Mouse (Mus musculus) embryonic fibroblast, embryonic 13.5 days (primary cell): ENCODE measurements at regions not wholly inside any gene's neighbourhood (a gene's known extent, or its start where the extent isn't known, plus 50 kb on each side); places are given as distances from the start of the nearest gene placed in this dataset.
"Not testable (repeated sequence)": the region's sequence is repeated elsewhere in the genome, so short reads cannot be mapped to it uniquely, and the experiment has no call there.

Experiments used
- H3K27ac ChIP-seq: 2 replicates; pipeline ENCODE4 v1.5.1; 2012; ENCODE audit warnings: low read length, control low read depth, inconsistent platforms; ENCODE audit not compliant: insufficient read depth
- H3K4me1 ChIP-seq: 2 replicates; pipeline ENCODE4 v1.6.1; 2011; ENCODE audit warnings: low read length; ENCODE audit not compliant: control insufficient read depth, insufficient read depth
- H3K4me3 ChIP-seq: 2 replicates; pipeline ENCODE4 v1.5.1; 2011; ENCODE audit warnings: mild to moderate bottlenecking, control low read depth, low read length; ENCODE audit not compliant: insufficient read depth
- CTCF ChIP-seq: IDR thresholded peaks from 2 replicates; pipeline ENCODE4 v1.5.1; 2011; ENCODE audit warnings: mild to moderate bottlenecking, control low read depth, low read length, moderate library complexity, borderline replicate concordance; ENCODE audit not compliant: insufficient read depth
- POLR2A ChIP-seq: IDR thresholded peaks from 2 replicates; pipeline ENCODE4 v1.6.1; 2011; ENCODE audit warnings: low read depth, mild to moderate bottlenecking, control low read depth, low read length, moderate library complexity

DNA sequence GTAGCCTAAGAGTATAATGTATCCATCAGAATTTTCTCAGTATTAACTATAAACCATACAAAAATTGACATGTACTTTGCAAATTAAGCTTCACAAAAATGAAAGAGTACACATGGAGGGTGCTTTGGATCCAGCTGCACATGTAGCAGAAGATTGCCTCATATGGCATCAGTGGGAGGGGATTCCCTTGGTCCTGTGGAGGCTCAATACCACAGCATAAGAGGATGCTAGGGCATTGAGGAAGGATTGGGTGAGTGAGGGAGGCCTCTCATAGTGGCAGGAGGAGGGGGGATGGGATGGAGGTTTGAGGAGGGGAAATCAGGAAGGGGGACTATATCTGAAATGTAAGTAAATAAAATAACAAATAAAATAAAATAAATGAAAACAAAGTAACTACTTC, 301.7 kb upstream of the Cntn5 start:
- no peak for TF ChIP-seq POLR2A
- no peak for TF ChIP-seq CTCF
- no peak overlapping the region for H3K27ac ChIP-seq
- H3K4me1 ChIP-seq: no peaks in the 10 kb centered on the region
- H3K4me3 ChIP-seq: no peak overlapping the region

DNA sequence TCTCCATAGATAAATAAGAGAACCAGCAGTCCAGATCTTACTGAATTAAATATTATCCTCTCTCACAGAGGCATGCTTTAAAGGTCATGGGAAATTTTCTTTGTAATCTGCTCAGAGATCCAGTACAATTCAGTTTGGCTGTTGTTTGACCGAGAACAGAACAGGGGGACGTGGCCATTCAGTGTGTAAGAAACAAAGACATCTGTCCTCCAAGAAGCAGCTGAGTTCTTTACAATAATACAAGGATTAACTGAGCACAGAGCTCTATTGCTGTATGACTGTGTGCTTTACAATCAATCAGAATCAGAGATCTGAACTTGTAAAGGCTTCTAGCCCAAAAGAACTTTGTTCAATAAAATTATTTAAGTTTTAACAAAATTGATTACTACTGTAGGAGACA, 287.6 kb upstream of the Cntn5 start:
- TF ChIP-seq CTCF (no peak), POLR2A (no peak)
- no peak overlapping the region for H3K27ac ChIP-seq
- H3K4me3 ChIP-seq: no peak overlapping the region
- H3K4me1 ChIP-seq: no peaks in the 10 kb centered on the region

DNA sequence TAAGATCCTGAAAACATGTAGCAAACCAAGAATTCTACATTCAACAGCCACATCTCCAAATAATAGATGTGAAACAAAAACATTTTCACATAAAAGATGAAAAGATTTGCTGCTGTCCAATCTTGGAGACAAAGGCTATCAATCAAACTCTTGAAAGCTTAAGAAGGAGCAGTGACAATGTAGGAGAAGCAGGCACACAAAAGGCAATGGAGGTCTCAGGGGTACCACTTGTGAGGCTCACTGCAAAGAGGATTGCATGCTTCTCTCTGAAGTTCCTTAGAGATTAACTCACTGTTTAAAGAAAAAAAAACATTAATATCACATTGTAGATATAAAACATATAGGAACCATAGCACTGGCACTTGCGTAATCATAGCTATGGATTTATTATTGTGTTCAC, 241.2 kb upstream of the Cntn5 start:
- Histone ChIP-seq H3K27ac (no peak overlapping the region), H3K4me1 (no peaks in the 10 kb centered on the region), H3K4me3 (no peak overlapping the region)
- TF ChIP-seq CTCF: no peak
- TF ChIP-seq POLR2A: no peak

DNA sequence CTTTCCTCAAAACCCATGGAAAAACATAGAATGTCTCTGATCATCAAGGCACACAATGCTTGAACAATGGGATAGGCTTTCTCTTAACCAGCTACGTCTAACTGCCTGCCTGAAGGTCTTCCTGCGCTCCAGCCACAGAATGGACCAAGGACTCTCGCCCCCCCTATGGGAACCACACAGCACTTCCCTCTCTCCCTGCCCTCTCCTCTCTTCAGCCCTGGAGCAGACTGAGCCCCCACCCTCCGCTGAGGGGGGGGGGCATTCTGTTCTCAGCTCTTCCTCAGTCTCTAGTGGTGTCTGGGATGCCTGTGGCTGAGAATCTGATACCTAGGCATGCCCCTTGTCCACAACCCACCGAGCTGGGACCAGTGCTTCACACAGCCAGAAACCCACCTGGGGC, 222.3 kb upstream of the Cntn5 start:
- Histone ChIP-seq H3K4me1 (no peaks in the 10 kb centered on the region), H3K4me3 (no peak overlapping the region), H3K27ac (no peak overlapping the region)
- no peak for TF ChIP-seq POLR2A
- TF ChIP-seq CTCF: no peak

- no peak overlapping the region for H3K27ac ChIP-seq
- H3K4me3 ChIP-seq: no peak overlapping the region
- TF ChIP-seq POLR2A: no peak
- TF ChIP-seq CTCF: no peak
- H3K4me1 ChIP-seq: no peaks in the 10 kb centered on the region
Measured at GRCm38 (mm10) chr9:11119153-11119552, 214.6 kb upstream of the Cntn5 start.

DNA sequence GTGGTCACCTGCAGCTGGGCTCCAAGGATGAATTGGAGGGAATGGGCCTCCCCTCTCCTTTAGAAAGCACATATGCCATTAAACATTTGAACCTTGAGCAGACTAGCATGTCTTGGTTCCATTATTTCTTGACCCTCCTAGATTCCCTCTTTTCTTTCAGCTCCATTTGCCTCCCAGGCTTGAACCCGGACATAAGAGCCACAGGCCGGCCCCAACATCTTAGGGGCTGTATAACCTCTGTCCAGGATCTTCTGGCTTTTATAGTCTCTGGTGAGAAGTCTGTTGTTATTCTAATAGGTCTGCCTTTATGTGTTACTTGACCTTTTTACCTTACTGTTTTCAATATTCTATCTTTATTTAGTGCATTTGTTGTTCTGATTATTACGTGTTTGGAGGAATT, 203.3 kb upstream of the Cntn5 start:
- H3K4me1 ChIP-seq, H3K4me3 ChIP-seq, H3K27ac ChIP-seq: not testable (repeated sequence)

GRCm38 (mm10) chr9:11107212-11107611, 202.6 kb upstream of the Cntn5 start:
- H3K4me1 ChIP-seq, H3K4me3 ChIP-seq, H3K27ac ChIP-seq: not testable (repeated sequence)

- no peak overlapping the region for H3K27ac ChIP-seq
- no peak overlapping the region for H3K4me3 ChIP-seq
- TF ChIP-seq POLR2A: no peak
- no peak for TF ChIP-seq CTCF
- H3K4me1 ChIP-seq: no peaks in the 10 kb centered on the region
Measured at GRCm38 (mm10) chr9:11106268-11106667, 201.7 kb upstream of the Cntn5 start.

GRCm38 (mm10) chr9:11103448-11103847, 198.9 kb upstream of the Cntn5 start:
- H3K27ac ChIP-seq: no peak overlapping the region
- no peak for TF ChIP-seq POLR2A
- no peak for TF ChIP-seq CTCF
- H3K4me3 ChIP-seq: no peak overlapping the region
- H3K4me1 ChIP-seq: no peaks in the 10 kb centered on the region

GRCm38 (mm10) chr9:11092874-11093273, 188.3 kb upstream of the Cntn5 start:
- TF ChIP-seq CTCF: no peak
- no peak for TF ChIP-seq POLR2A
- H3K4me1 ChIP-seq: no peaks in the 10 kb centered on the region
- no peak overlapping the region for H3K4me3 ChIP-seq
- H3K27ac ChIP-seq: no peak overlapping the region

DNA sequence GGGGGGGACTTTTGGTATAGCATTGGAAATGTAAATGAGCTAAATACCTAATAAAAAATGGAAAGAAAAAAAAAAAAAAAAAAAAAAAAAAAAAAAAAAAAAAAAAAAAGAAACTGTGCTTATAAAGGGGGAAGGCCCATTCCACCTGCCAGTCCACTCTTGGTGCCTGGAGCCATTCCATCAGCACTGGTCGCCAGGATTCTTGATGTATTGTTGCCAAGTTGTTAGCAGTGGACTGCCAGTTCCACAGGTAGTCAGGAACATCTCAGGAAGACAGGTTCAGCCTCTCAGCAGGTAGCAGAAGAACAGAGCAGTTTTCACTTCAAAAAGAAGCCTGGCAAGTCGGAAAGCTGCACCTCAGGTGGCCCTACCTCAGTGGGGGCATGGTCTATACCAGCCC, 162.6 kb upstream of the Cntn5 start:
- not testable (repeated sequence) for H3K27ac ChIP-seq, H3K4me3 ChIP-seq, H3K4me1 ChIP-seq

DNA sequence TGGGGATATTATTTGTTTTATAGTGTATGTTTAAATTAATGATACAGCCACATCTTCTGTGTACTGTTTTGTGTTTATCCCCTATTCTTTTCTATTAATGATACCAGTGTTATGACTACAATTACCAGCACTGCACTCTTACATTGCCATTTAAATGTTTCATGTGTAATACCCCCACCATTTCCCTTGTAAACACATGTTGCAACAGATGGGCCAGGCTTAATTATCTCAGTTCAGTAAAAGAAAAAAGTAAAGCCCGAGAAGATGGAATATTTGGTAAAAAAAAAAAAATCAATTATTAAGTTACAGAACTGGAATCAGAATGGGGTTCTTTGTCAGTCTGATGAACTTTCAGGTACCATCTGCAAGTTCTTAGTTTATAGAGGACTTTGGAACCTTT, 158.3 kb upstream of the Cntn5 start:
- Histone ChIP-seq H3K4me3 (no peak overlapping the region), H3K27ac (no peak overlapping the region), H3K4me1 (no peaks in the 10 kb centered on the region)
- TF ChIP-seq CTCF (no peak), POLR2A (no peak)
